Mouse (Mus musculus) erythroblast, embryonic 14.5 days (primary cell): ENCODE data around the gene Srebf2. TPM values are rescaled to one million over a fixed set of nuclear protein-coding genes. Genes with fewer than 3 reads are reported as not detected.

Source experiments
- H3K27me3 ChIP-seq: 2 replicates; pipeline ENCODE4 v1.6.1; 2012; ENCODE audit warnings: inconsistent platforms; ENCODE audit not compliant: control insufficient read depth
- H3K36me3 ChIP-seq: 2 replicates; pipeline ENCODE4 v1.6.1; 2012; ENCODE audit warnings: mild to moderate bottlenecking, inconsistent platforms; ENCODE audit not compliant: control insufficient read depth
- H3K4me1 ChIP-seq: 2 replicates; pipeline ENCODE4 v1.6.1; 2012; ENCODE audit warnings: inconsistent platforms; ENCODE audit not compliant: control insufficient read depth
- H3K4me3 ChIP-seq: replicated peaks from 2 replicates; pipeline ENCODE3; 2012; ENCODE audit warnings: moderate library complexity, mild to moderate bottlenecking, inconsistent platforms
- H3K9me3 ChIP-seq: 2 replicates; pipeline ENCODE4 v1.6.1; 2012; ENCODE audit warnings: low read length, inconsistent platforms, mixed read lengths; ENCODE audit not compliant: control insufficient read depth
- GATA1 ChIP-seq: IDR thresholded peaks from 2 replicates; pipeline ENCODE4 v1.6.1; 2012; ENCODE audit warnings: low read length, inconsistent platforms, mixed read lengths
- TAL1 ChIP-seq: IDR thresholded peaks from 3 replicates; pipeline ENCODE4 v1.6.1; 2012; ENCODE audit warnings: low read length, inconsistent platforms, mixed read lengths
- polyA plus RNA-seq: library from polyadenylated mRNA; stranded (reverse); fragments of >175 nt; gene quantifications from 2 replicates; pipeline ENCODE4 v1.2.3, GENCODE M21; 2012

Gene Srebf2
- polyA plus RNA-seq, 1 experiment = 17.0 TPM

GRCm38 (mm10) chr15:82207504-82208219 lies 60.7 kb downstream of the Srebf2 start:
- H3K27me3 ChIP-seq = peaks cover 65% of the 10 kb centered on the region
- H3K4me3 ChIP-seq = no peak overlapping the region
- TF ChIP-seq TAL1 (no peak), GATA1 (no peak)
- peaks cover 7% of the 10 kb centered on the region for H3K4me1 ChIP-seq
- peaks cover 38% of the 10 kb centered on the region for H3K36me3 ChIP-seq
- H3K9me3 ChIP-seq = peaks cover 8% of the 10 kb centered on the region; the same call in 1 of the 2 replicates

- Histone ChIP-seq H3K27me3 (peaks cover 72% of the 10 kb centered on the region), H3K9me3 (peaks cover 8% of the 10 kb centered on the region; the same call in 1 of the 2 replicates), H3K4me1 (peaks cover 7% of the 10 kb centered on the region), H3K4me3 (no peak overlapping the region), H3K36me3 (peaks cover 31% of the 10 kb centered on the region)
- TF ChIP-seq TAL1 (no peak), GATA1 (no peak)
These were observed 61.3 kb downstream of the Srebf2 start for GRCm38 (mm10) chr15:82208307-82208706.

GRCm38 (mm10) chr15:82209295-82210050 lies 62.5 kb downstream of the Srebf2 start:
- no peak for TF ChIP-seq GATA1
- TF ChIP-seq TAL1 = no peak
- H3K9me3 ChIP-seq = peaks cover 8% of the 10 kb centered on the region; the same call in 1 of the 2 replicates
- peaks cover 20% of the 10 kb centered on the region for H3K36me3 ChIP-seq
- peaks cover 83% of the 10 kb centered on the region for H3K27me3 ChIP-seq
- peaks cover 7% of the 10 kb centered on the region for H3K4me1 ChIP-seq
- H3K4me3 ChIP-seq = no peak overlapping the region

GRCm38 (mm10) chr15:82210801-82211200 lies 63.8 kb downstream of the Srebf2 start:
- TF ChIP-seq TAL1 (no peak), GATA1 (no peak)
- H3K27me3 ChIP-seq = peaks cover 97% of the 10 kb centered on the region
- H3K4me1 ChIP-seq = peaks cover 7% of the 10 kb centered on the region
- no peak overlapping the region for H3K4me3 ChIP-seq
- peaks cover 6% of the 10 kb centered on the region for H3K36me3 ChIP-seq
- peaks cover 8% of the 10 kb centered on the region; the same call in 1 of the 2 replicates for H3K9me3 ChIP-seq

GRCm38 (mm10) chr15:82211281-82211680 lies 64.3 kb downstream of the Srebf2 start:
- Histone ChIP-seq H3K4me3 (no peak overlapping the region), H3K36me3 (peaks cover 2% of the 10 kb centered on the region), H3K27me3 (peaks cover 99% of the 10 kb centered on the region), H3K4me1 (peaks cover 6% of the 10 kb centered on the region), H3K9me3 (peaks cover 8% of the 10 kb centered on the region; the same call in 1 of the 2 replicates)
- TF ChIP-seq TAL1 (no peak), GATA1 (no peak)

GRCm38 (mm10) chr15:82211911-82212751 lies 65.2 kb downstream of the Srebf2 start:
- peaks cover 99% of the 10 kb centered on the region for H3K27me3 ChIP-seq
- H3K4me1 ChIP-seq = peaks cover 4% of the 10 kb centered on the region
- no peaks in the 10 kb centered on the region for H3K36me3 ChIP-seq
- TF ChIP-seq TAL1 (no peak), GATA1 (no peak)
- H3K4me3 ChIP-seq = no peak overlapping the region
- peaks cover 8% of the 10 kb centered on the region; the same call in 1 of the 2 replicates for H3K9me3 ChIP-seq

GRCm38 (mm10) chr15:82212752-82213063 lies 65.7 kb downstream of the Srebf2 start, which contains the start of gene Shisa8:
TSS of gene Shisa8 (minus strand) at chr15:82212815.
- peaks cover 8% of the 10 kb centered on the region; the same call in 1 of the 2 replicates for H3K9me3 ChIP-seq
- H3K36me3 ChIP-seq = no peaks in the 10 kb centered on the region
- H3K4me1 ChIP-seq = peaks cover 4% of the 10 kb centered on the region
- no peak within 1 kb of the TSS for H3K4me3 ChIP-seq
- TF ChIP-seq GATA1 = no peak
- TF ChIP-seq TAL1 = no peak
- peaks cover 97% of the 10 kb centered on the region for H3K27me3 ChIP-seq

GRCm38 (mm10) chr15:82213222-82213621 lies 66.2 kb downstream of the Srebf2 start:
- Histone ChIP-seq H3K4me1 (peaks cover 4% of the 10 kb centered on the region), H3K36me3 (no peaks in the 10 kb centered on the region), H3K4me3 (no peak overlapping the region), H3K9me3 (peaks cover 8% of the 10 kb centered on the region; the same call in 1 of the 2 replicates), H3K27me3 (peaks cover 97% of the 10 kb centered on the region)
- no peak for TF ChIP-seq GATA1
- no peak for TF ChIP-seq TAL1
